Mouse (Mus musculus) layer of hippocampus, adult 18-20 months (tissue): ENCODE results near the gene Zfp750. TPM values are rescaled to one million over a fixed set of nuclear protein-coding genes. Genes with fewer than 3 reads are reported as not detected.
A peak's percentile ranks its signal among the peaks of the same experiment; 100 is the strongest.

Experiments
- DNase-seq, 2 experiments: peaks; one replicate each; pipeline ENCODE4 v3.0.0; 2022; ENCODE audit warnings: low spot score in 2 of 2
- total RNA-seq, 2 experiments: library from RNA; stranded (reverse); gene quantifications; 2 replicates each; pipeline ENCODE4 v1.2.3; 2021

The Zfp750 gene
- total RNA-seq, 2 experiments from 2014 or later = 0.13 to 0.25 TPM

- no peak for DNase-seq
Measured at GRCm38 (mm10) chr11:121543287-121543856, 24.2 kb upstream of the Zfp750 start.

- DNase-seq = no peak
Measured at GRCm38 (mm10) chr11:121542471-121542870, 23.3 kb upstream of the Zfp750 start.

GRCm38 (mm10) chr11:121536528-121536927 lies 17.4 kb upstream of the Zfp750 start:
- DNase-seq = no peak

- no peak for DNase-seq
Measured at GRCm38 (mm10) chr11:121529747-121530146, 10.6 kb upstream of the Zfp750 start.

- no peak for DNase-seq
Measured at GRCm38 (mm10) chr11:121524191-121524590, 5.1 kb upstream of the Zfp750 start.

GRCm38 (mm10) chr11:121522156-121522762 lies 3.1 kb upstream of the Zfp750 start:
- DNase-seq = no peak

GRCm38 (mm10) chr11:121520761-121521160 lies 1.6 kb upstream of the Zfp750 start:
- no peak for DNase-seq

GRCm38 (mm10) chr11:121519703-121520102 lies 570 bp upstream of the Zfp750 start:
- no peak for DNase-seq

GRCm38 (mm10) chr11:121517687-121518465 lies 1.3 kb downstream of the Zfp750 start:
- DNase-seq = no peak

GRCm38 (mm10) chr11:121516906-121517305 lies 2.2 kb downstream of the Zfp750 start:
- DNase-seq = no peak

- DNase-seq = no peak
Measured at GRCm38 (mm10) chr11:121515996-121516395, 3.1 kb downstream of the Zfp750 start.

- peak; percentile 56 to 70 for DNase-seq
Measured at GRCm38 (mm10) chr11:121512896-121513572, 6.1 kb downstream of the Zfp750 start.

- no peak for DNase-seq
Measured at GRCm38 (mm10) chr11:121510512-121511246, 8.5 kb downstream of the Zfp750 start.

GRCm38 (mm10) chr11:121508478-121508877 lies 10.7 kb downstream of the Zfp750 start:
- no peak for DNase-seq

GRCm38 (mm10) chr11:121502000-121502860 lies 16.9 kb downstream of the Zfp750 start:
- peak in 1 of 2 experiments; percentile 20 for DNase-seq

- no peak for DNase-seq
Measured at GRCm38 (mm10) chr11:121501525-121501924, 17.6 kb downstream of the Zfp750 start.

GRCm38 (mm10) chr11:121500595-121500994 lies 18.5 kb downstream of the Zfp750 start:
- no peak for DNase-seq

- DNase-seq = no peak
Measured at GRCm38 (mm10) chr11:121490651-121491050, 28.5 kb downstream of the Zfp750 start.

GRCm38 (mm10) chr11:121485882-121486281 lies 33.3 kb downstream of the Zfp750 start:
- DNase-seq = no peak

- DNase-seq = no peak
Measured at GRCm38 (mm10) chr11:121481129-121481528, 38.0 kb downstream of the Zfp750 start.
